Mouse (Mus musculus) testis, adult 2 months (tissue): ENCODE results near the gene Bap1.

Source experiments
- CTCF ChIP-seq: fragments of 200-500 bp; IDR thresholded peaks from 2 replicates; pipeline ENCODE4 v1.5.1; 2012; ENCODE audit warnings: low read depth, mild to moderate bottlenecking, inconsistent platforms, low read length, moderate library complexity; ENCODE audit not compliant: control insufficient read depth, insufficient read depth, insufficient replicate concordance
- POLR2A ChIP-seq: fragments of 200-500 bp; IDR thresholded peaks from 2 replicates; pipeline ENCODE4 v1.6.1; 2012; ENCODE audit warnings: low read depth, mild to moderate bottlenecking, inconsistent platforms, low read length, moderate library complexity; ENCODE audit not compliant: control insufficient read depth

DNA sequence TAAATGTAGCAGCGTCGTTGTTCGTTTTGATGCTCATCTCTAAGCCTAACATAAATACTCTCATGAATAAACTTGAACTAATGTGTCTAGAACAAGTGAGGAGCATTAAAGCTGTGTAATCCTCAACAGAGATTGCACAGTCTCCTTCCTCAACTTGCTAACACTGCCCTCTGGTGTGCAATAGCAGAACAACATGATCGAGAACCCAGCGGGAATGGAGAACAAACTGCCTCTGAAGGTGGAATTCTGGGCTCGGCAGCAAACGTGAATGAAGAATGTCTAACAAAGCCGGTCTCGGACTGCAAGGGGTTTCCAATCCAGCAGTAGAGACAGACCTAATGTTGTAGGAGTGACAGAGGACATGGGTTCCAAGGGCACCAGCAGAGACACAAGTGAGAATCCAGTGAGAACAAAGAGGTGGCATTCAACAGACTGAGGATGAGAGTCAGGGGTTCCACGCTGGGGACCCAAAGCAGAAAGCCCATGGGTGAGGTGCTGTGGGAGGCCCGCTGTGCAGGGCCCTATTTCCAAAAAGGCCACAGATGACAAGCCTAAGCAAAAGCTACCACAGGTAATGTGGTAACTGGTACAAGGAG, 17.2 kb upstream of the Bap1 start:
- peak; percentile 37; the same call in 1 of the 2 replicates for TF ChIP-seq CTCF
- no peak for TF ChIP-seq POLR2A
